Mouse (Mus musculus) intestine, embryonic 14.5 days (tissue): ENCODE measurements around the gene Unc5cl. TPM values are rescaled to one million over a fixed set of nuclear protein-coding genes. Genes with fewer than 3 reads are reported as not detected.
A peak's percentile ranks its signal among the peaks of the same experiment; 100 is the strongest.

Source experiments
- ATAC-seq: fragments of 200-750 bp; cut with Nextera tagmentation; replicated peaks from 2 replicates; pipeline ENCODE4 v1.8.0; 2017; ENCODE audit warnings: low read depth, moderate number of reproducible peaks, moderate TSS enrichment, moderate library complexity; ENCODE audit not compliant: low FRiP score, low TSS enrichment
- DNase-seq: peaks from one replicate; pipeline ENCODE4 v3.0.0-alpha.2; 2018; ENCODE audit warnings: low spot score
- H3K27ac ChIP-seq: fragments of 300-500 bp; sonication (generic); 2 replicates; pipeline ENCODE4 v1.5.1; 2014; ENCODE audit warnings: low read depth, mild to moderate bottlenecking, control low read depth
- H3K27me3 ChIP-seq: fragments of 300-500 bp; sonication (generic); replicated peaks from 2 replicates; pipeline ENCODE4 v1.6.1; 2014; ENCODE audit warnings: low read length, control low read depth; ENCODE audit not compliant: control insufficient read depth, insufficient read depth
- H3K36me3 ChIP-seq: fragments of 300-500 bp; sonication (generic); 2 replicates; pipeline ENCODE4 v1.6.1; 2014; ENCODE audit warnings: low read length, control low read depth; ENCODE audit not compliant: control insufficient read depth, insufficient read depth
- H3K4me1 ChIP-seq: fragments of 300-500 bp; sonication (generic); replicated peaks from 2 replicates; pipeline ENCODE4 v1.6.1; 2014; ENCODE audit warnings: low read length, control low read depth, mixed read lengths; ENCODE audit not compliant: control insufficient read depth, insufficient read depth
- H3K4me2 ChIP-seq: fragments of 300-500 bp; sonication (generic); 2 replicates; pipeline ENCODE4 v1.6.1; 2014; ENCODE audit warnings: low read length
- H3K4me3 ChIP-seq: fragments of 300-500 bp; sonication (generic); 2 replicates; pipeline ENCODE4 v1.5.1; 2014; ENCODE audit warnings: low read depth, low read length, control low read depth, mixed read lengths
- H3K9ac ChIP-seq: fragments of 300-500 bp; sonication (generic); 2 replicates; pipeline ENCODE4 v1.6.1; 2014; ENCODE audit warnings: mild to moderate bottlenecking, low read length
- H3K9me3 ChIP-seq: fragments of 300-500 bp; sonication (generic); 2 replicates; pipeline ENCODE4 v1.6.1; 2016; ENCODE audit warnings: low read length, control low read depth; ENCODE audit not compliant: control insufficient read depth
- WGBS: fragments of 180-500 bp; shearing (Covaris S2); extraction: QIAGEN DNeasy Blood & Tissue Kit; methylation state at CpG from one replicate; pipeline ENCODE4 v1.1.7; 2014; 5-methylcytosine and 5-hydroxymethylcytosine counted together
- polyA plus RNA-seq: library from polyadenylated mRNA; unstranded; fragments of >200 nt; fragmentation: Nextera tagmentation; extraction: Ambion mirVana; gene quantifications from 2 replicates; pipeline ENCODE4 v1.2.1, GENCODE M21; 2014

Unc5cl gene
- polyA plus RNA-seq, 1 experiment from 2014 or later: 37.0 TPM

- Histone ChIP-seq H3K36me3 (no peaks in the 10 kb centered on the region), H3K4me1 (peaks cover 44% of the 10 kb centered on the region), H3K27ac (no peak overlapping the region), H3K27me3 (no peaks in the 10 kb centered on the region), H3K4me3 (no peak overlapping the region), H3K9ac (no peak overlapping the region), H3K9me3 (no peaks in the 10 kb centered on the region), H3K4me2 (no peak overlapping the region)
- no peak for ATAC-seq
- DNase-seq: no peak
- WGBS: 57% methylated on average over 13 of the region's 13 CpGs
These were observed 27.5 kb upstream of the Unc5cl start for GRCm38 (mm10) chr17:48426991-48427750.

GRCm38 (mm10) chr17:48427852-48428530 lies 26.7 kb upstream of the Unc5cl start:
- 52% methylated on average over 11 of the region's 11 CpGs for WGBS
- Histone ChIP-seq H3K36me3 (no peaks in the 10 kb centered on the region), H3K9ac (no peak overlapping the region), H3K4me1 (peaks cover 52% of the 10 kb centered on the region), H3K4me2 (no peak overlapping the region), H3K4me3 (no peak overlapping the region), H3K27me3 (no peaks in the 10 kb centered on the region), H3K27ac (peak overlapping the region; percentile 33; the same call in 1 of the 2 replicates), H3K9me3 (no peaks in the 10 kb centered on the region)
- DNase-seq: no peak
- no peak for ATAC-seq

GRCm38 (mm10) chr17:48430394-48430793 lies 24.3 kb upstream of the Unc5cl start:
- Histone ChIP-seq H3K9ac (no peak overlapping the region), H3K27ac (peak overlapping the region; percentile 81), H3K4me1 (peaks cover 56% of the 10 kb centered on the region), H3K4me2 (peak overlapping the region; percentile 28), H3K4me3 (no peak overlapping the region), H3K36me3 (no peaks in the 10 kb centered on the region), H3K27me3 (no peaks in the 10 kb centered on the region), H3K9me3 (no peaks in the 10 kb centered on the region)
- 14% methylated on average over 5 of the region's 5 CpGs for WGBS
- ATAC-seq: no peak
- DNase-seq: no peak

GRCm38 (mm10) chr17:48431054-48431453 lies 23.6 kb upstream of the Unc5cl start:
- 63% methylated on average over 5 of the region's 5 CpGs for WGBS
- Histone ChIP-seq H3K9me3 (no peaks in the 10 kb centered on the region), H3K4me2 (no peak overlapping the region), H3K4me1 (peaks cover 52% of the 10 kb centered on the region), H3K36me3 (no peaks in the 10 kb centered on the region), H3K27me3 (no peaks in the 10 kb centered on the region), H3K4me3 (no peak overlapping the region), H3K27ac (peak overlapping the region; percentile 81), H3K9ac (no peak overlapping the region)
- DNase-seq (no peak), ATAC-seq (no peak)

- H3K9ac ChIP-seq: no peak within 1 kb of the TSS
- H3K27me3 ChIP-seq: no peaks in the 10 kb centered on the region
- H3K4me2 ChIP-seq: no peak within 1 kb of the TSS
- DNase-seq: no peak
- H3K9me3 ChIP-seq: no peaks in the 10 kb centered on the region
- peak within 1 kb of the TSS; percentile 59 for H3K27ac ChIP-seq
- ATAC-seq: no peak; the same call in 1 of the 2 replicates
- 50% methylated on average over 16 of the region's 16 CpGs for WGBS
- no peaks in the 10 kb centered on the region for H3K36me3 ChIP-seq
- H3K4me1 ChIP-seq: peaks cover 48% of the 10 kb centered on the region
- no peak within 1 kb of the TSS for H3K4me3 ChIP-seq
These were observed 22.3 kb upstream of the Unc5cl start, which contains the start of gene Apobec2 for GRCm38 (mm10) chr17:48432158-48432980. Gene Apobec2, minus strand, starts transcription at chr17:48432930.

GRCm38 (mm10) chr17:48433006-48433655 lies 21.6 kb upstream of the Unc5cl start:
- Histone ChIP-seq H3K36me3 (no peaks in the 10 kb centered on the region), H3K9ac (no peak overlapping the region), H3K4me2 (no peak overlapping the region), H3K27me3 (no peaks in the 10 kb centered on the region), H3K9me3 (no peaks in the 10 kb centered on the region), H3K4me1 (peaks cover 50% of the 10 kb centered on the region), H3K27ac (peak overlapping the region; percentile 59), H3K4me3 (no peak overlapping the region)
- ATAC-seq (no peak), DNase-seq (no peak)
- WGBS: 79% methylated on average over 20 of the region's 20 CpGs

GRCm38 (mm10) chr17:48433689-48434330 lies 20.9 kb upstream of the Unc5cl start:
- Histone ChIP-seq H3K9me3 (no peaks in the 10 kb centered on the region), H3K9ac (no peak overlapping the region), H3K27me3 (no peaks in the 10 kb centered on the region), H3K36me3 (no peaks in the 10 kb centered on the region), H3K4me1 (peaks cover 47% of the 10 kb centered on the region), H3K27ac (peak overlapping the region; percentile 59), H3K4me3 (no peak overlapping the region), H3K4me2 (no peak overlapping the region)
- ATAC-seq (peak; percentile 72), DNase-seq (no peak)
- WGBS: 45% methylated on average over 6 of the region's 6 CpGs

- ATAC-seq (no peak), DNase-seq (no peak)
- Histone ChIP-seq H3K27me3 (no peaks in the 10 kb centered on the region), H3K4me3 (no peak overlapping the region), H3K9me3 (no peaks in the 10 kb centered on the region), H3K9ac (no peak overlapping the region), H3K36me3 (no peaks in the 10 kb centered on the region), H3K4me1 (peaks cover 47% of the 10 kb centered on the region), H3K4me2 (no peak overlapping the region), H3K27ac (no peak overlapping the region)
- 80% methylated on average over 5 of the region's 5 CpGs for WGBS
These were observed 20.2 kb upstream of the Unc5cl start for GRCm38 (mm10) chr17:48434479-48434878.
